Mouse (Mus musculus): ENCODE data around the gene Abcc6. TPM values are rescaled to one million over a fixed set of nuclear protein-coding genes. Genes with fewer than 3 reads are reported as not detected.

Gene Abcc6
- total and polyA plus RNA-seq, 3 experiments: 2.2 to 10.5 (median 6.4) TPM

DNA sequence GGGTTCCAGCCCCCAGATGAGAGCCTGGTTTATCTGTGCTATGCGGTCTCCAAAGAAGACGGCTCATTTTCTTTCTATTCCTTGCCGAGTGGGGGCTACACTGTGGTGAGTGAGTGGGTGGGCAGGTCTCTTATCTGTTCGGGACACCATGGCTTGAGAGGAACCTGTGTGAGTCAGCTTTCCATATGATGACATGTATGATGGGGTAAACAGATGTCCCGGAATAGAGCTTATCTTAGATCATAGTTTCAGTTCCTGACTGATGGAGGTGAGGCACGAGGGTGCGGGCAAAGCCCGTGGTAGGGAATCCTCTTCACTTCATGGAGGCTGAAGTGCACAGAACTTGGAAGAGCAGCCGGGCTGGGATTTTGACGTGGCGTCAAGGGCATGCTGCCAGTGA, 15.8 kb upstream of the Abcc6 start:
- dilution Hi-C loops (cut with MboI; ENCODE audit: extremely low pct_ligation_motif_present, extremely low pct_unique_long_range_greater_than_20kb, low sequenced_read_pairs): no loop called here
- DNase-seq (ENCODE audit: extremely low read depth): no peak
- Histone ChIP-seq H3K4me3 (replicated peaks in 1 of 3; ENCODE audit: low read depth in 2 of 3, low read length in 2 of 3, poor library complexity in 1 of 3) (no peak overlapping the region), H3K4me2 (ENCODE audit: insufficient read depth, low read depth, poor library complexity, severe bottlenecking) (no peak overlapping the region), H3K9me3 (replicated peaks; ENCODE audit: low read length) (no peaks in the 10 kb centered on the region), H3K79me2 (replicated peaks; ENCODE audit: control insufficient read depth, extremely low read depth, insufficient read depth, poor library complexity, severe bottlenecking) (no peaks in the 10 kb centered on the region), H3K36me3 (replicated peaks in 1 of 2; ENCODE audit: control insufficient read depth in 1 of 2, insufficient read depth in 1 of 2, low read length in 1 of 2) (peaks cover 81 to 88% of the 10 kb centered on the region in 2 experiments), H3K4me1 (ENCODE audit: control insufficient read depth in 1 of 2, insufficient read depth in 2 of 2) (no peaks in the 10 kb centered on the region), H3K9ac (ENCODE audit: insufficient read depth, low read depth) (no peak overlapping the region), H3K27ac (ENCODE audit: insufficient read depth, low read depth) (no peak overlapping the region), H3K27me3 (replicated peaks) (no peaks in the 10 kb centered on the region)
- in situ Hi-C loops (cut with MboI; ENCODE audit: low pct_ligation_motif_present, low pct_unique_long_range_greater_than_20kb, low sequenced_read_pairs): no loop called here
- no peak for TF ChIP-seq SMC3 (IDR thresholded peaks at IDR 0.05; ENCODE audit: low read depth, low read length)
- TF ChIP-seq NRF1 (IDR thresholded peaks at IDR 0.05; ENCODE audit: low read depth, low read length): no peak
- TF ChIP-seq UBTF (IDR thresholded peaks at IDR 0.05; ENCODE audit: low read depth, low read length): no peak
- no peak for TF ChIP-seq ZNF384 (IDR thresholded peaks at IDR 0.05; ENCODE audit: low read depth, low read length)
- no peak for TF ChIP-seq POLR2A (IDR thresholded peaks at IDR 0.05; ENCODE audit: low read depth, low read length)
- TF ChIP-seq MAZ (IDR thresholded peaks at IDR 0.05; ENCODE audit: low read depth, low read length): no peak
- TF ChIP-seq SIN3A (IDR thresholded peaks at IDR 0.05; ENCODE audit: low read length): no peak

DNA sequence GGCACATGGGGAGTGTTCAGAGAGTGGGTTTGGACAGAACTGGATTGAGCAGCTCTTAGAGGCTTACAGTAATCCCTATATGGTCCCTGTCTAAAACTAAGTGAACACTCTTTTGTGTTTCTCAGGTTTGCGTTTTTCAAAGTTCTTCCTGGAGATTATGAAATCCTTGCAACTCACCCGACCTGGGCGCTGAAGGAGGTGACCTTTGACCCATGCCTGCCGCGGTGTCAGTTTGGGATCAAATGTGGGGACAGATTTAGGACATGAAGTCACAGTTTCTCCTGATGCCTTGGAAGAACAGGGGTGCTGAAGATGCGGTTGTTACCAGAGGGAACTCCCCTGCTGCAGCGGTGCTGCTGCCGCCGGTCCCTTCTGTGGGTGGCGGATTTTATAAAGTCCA, 14.0 kb upstream of the Abcc6 start:
- Histone ChIP-seq H3K79me2 (replicated peaks; ENCODE audit: control insufficient read depth, extremely low read depth, insufficient read depth, poor library complexity, severe bottlenecking) (no peaks in the 10 kb centered on the region), H3K36me3 (replicated peaks in 1 of 2; ENCODE audit: control insufficient read depth in 1 of 2, insufficient read depth in 1 of 2, low read length in 1 of 2) (peaks cover 75 to 89% of the 10 kb centered on the region in 2 experiments), H3K4me2 (ENCODE audit: insufficient read depth, low read depth, poor library complexity, severe bottlenecking) (no peak overlapping the region), H3K4me3 (replicated peaks in 1 of 3; ENCODE audit: low read depth in 2 of 3, low read length in 2 of 3, poor library complexity in 1 of 3) (no peak overlapping the region), H3K9me3 (replicated peaks; ENCODE audit: low read length) (no peaks in the 10 kb centered on the region), H3K4me1 (ENCODE audit: control insufficient read depth in 1 of 2, insufficient read depth in 2 of 2) (no peaks in the 10 kb centered on the region), H3K9ac (ENCODE audit: insufficient read depth, low read depth) (no peak overlapping the region), H3K27me3 (replicated peaks) (no peaks in the 10 kb centered on the region), H3K27ac (ENCODE audit: insufficient read depth, low read depth) (no peak overlapping the region)
- dilution Hi-C loops (cut with MboI; ENCODE audit: extremely low pct_ligation_motif_present, extremely low pct_unique_long_range_greater_than_20kb, low sequenced_read_pairs): no loop called here
- in situ Hi-C loops (cut with MboI; ENCODE audit: low pct_ligation_motif_present, low pct_unique_long_range_greater_than_20kb, low sequenced_read_pairs): no loop called here
- no peak for TF ChIP-seq PAX5 (IDR thresholded peaks at IDR 0.05; ENCODE audit: low read length)
- TF ChIP-seq ZNF384 (IDR thresholded peaks at IDR 0.05; ENCODE audit: low read depth, low read length): no peak
- no peak for TF ChIP-seq CTCF (conservative IDR thresholded peaks at IDR 0.05 in 1 of 2, IDR thresholded peaks at IDR 0.05 in 1 of 2; ENCODE audit: low read depth in 2 of 2, low read length in 2 of 2)
- no peak for TF ChIP-seq JUND (conservative IDR thresholded peaks at IDR 0.05; ENCODE audit: low read depth, low read length)
- no peak for TF ChIP-seq TCF12 (IDR thresholded peaks at IDR 0.05; ENCODE audit: low read depth, low read length)
- TF ChIP-seq IRF4 (IDR thresholded peaks at IDR 0.05; ENCODE audit: low read depth, low read length): no peak
- TF ChIP-seq TBP (conservative IDR thresholded peaks at IDR 0.05; ENCODE audit: low read depth, low read length): no peak
- TF ChIP-seq GABPA (IDR thresholded peaks at IDR 0.05; ENCODE audit: insufficient replicate concordance, low read depth, low read length): no peak
- no peak for TF ChIP-seq POLR2AphosphoS2 (IDR thresholded peaks at IDR 0.05; ENCODE audit: low read depth, low read length)
- TF ChIP-seq USF2 (conservative IDR thresholded peaks at IDR 0.05; ENCODE audit: low read depth, low read length): no peak
- TF ChIP-seq JUN (IDR thresholded peaks at IDR 0.05; ENCODE audit: insufficient read depth, low read depth, low read length): no peak
- TF ChIP-seq ELF1 (IDR thresholded peaks at IDR 0.05; ENCODE audit: low read depth, low read length): no peak
- DNase-seq (ENCODE audit: extremely low read depth): no peak
